Mouse (Mus musculus) spleen, adult 2 months (tissue): ENCODE data around the gene Cacna1c.

ENCODE experiments used
- CTCF ChIP-seq: fragments of 200-500 bp; IDR thresholded peaks from 2 replicates; pipeline ENCODE4 v1.5.1; 2011; ENCODE audit warnings: mild to moderate bottlenecking, inconsistent platforms; ENCODE audit not compliant: insufficient read depth, insufficient read length, insufficient replicate concordance; ENCODE audit errors: extremely low read depth
- POLR2A ChIP-seq: fragments of 200-500 bp; IDR thresholded peaks from 2 replicates; pipeline ENCODE4 v1.6.1; 2011; ENCODE audit warnings: low read depth, low read length, inconsistent platforms

GRCm38 (mm10) chr6:119118371-119118770 is 77.8 kb downstream of the Cacna1c start:
- TF ChIP-seq CTCF, result no peak
- no peak for TF ChIP-seq POLR2A
